Mouse (Mus musculus): Measurements from ENCODE around the gene Osbp. TPM values are rescaled to one million over a fixed set of nuclear protein-coding genes. Genes with fewer than 3 reads are reported as not detected.

The Osbp gene
- polyA plus RNA-seq, 1 experiment from 2014 or later, result 5.8 TPM

DNA sequence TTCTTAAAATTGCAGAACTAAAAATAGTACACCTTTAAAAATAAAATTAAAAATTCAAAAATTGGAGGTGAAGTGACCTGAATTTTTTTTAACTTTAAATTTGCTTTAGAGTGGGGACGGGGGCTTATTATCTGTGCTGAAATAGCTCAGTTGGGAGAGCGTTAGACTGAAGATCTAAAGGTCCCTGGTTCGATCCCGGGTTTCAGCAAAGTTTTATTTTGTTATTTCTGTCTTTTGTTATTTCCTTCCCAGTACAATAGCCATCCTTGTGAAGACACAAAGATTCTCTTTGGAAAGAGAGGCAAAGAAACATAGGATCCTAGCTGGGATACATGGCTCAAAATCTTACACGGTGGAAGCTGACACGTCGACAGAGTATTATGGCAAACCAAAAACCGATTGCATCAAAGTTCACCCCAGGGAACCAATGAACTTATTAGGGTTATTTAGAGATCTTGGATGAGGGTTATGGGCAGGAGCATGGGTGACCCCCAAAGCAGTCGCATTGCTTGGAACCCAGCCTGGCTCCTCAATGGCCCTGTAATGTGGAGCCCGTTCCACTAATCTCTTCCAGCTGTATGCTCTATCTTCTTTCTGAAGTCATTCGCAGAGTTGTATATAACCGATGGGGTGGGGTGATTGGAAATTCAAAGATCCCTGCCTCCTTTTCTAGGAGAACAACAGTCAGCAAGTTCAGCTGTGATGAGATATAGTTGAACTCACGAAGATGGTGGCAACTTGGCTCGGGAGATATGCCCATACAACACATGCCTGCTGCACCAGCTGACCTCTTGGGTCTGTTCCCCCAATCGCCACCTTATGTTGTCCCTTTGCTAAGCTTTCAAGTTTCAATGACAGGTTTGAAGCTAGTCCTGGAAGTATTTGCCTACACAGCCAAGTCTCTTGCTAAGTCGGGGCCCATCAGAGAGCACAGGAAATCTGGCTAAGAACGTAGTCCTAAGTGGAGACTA, 43.0 kb downstream of the Osbp start:
- no peaks in the 10 kb centered on the region for H3K9me3 ChIP-seq
- 18% methylated on average over 17 of the region's 17 CpGs for WGBS
- peak overlapping the region; percentile 68 for H3K4me3 ChIP-seq

DNA sequence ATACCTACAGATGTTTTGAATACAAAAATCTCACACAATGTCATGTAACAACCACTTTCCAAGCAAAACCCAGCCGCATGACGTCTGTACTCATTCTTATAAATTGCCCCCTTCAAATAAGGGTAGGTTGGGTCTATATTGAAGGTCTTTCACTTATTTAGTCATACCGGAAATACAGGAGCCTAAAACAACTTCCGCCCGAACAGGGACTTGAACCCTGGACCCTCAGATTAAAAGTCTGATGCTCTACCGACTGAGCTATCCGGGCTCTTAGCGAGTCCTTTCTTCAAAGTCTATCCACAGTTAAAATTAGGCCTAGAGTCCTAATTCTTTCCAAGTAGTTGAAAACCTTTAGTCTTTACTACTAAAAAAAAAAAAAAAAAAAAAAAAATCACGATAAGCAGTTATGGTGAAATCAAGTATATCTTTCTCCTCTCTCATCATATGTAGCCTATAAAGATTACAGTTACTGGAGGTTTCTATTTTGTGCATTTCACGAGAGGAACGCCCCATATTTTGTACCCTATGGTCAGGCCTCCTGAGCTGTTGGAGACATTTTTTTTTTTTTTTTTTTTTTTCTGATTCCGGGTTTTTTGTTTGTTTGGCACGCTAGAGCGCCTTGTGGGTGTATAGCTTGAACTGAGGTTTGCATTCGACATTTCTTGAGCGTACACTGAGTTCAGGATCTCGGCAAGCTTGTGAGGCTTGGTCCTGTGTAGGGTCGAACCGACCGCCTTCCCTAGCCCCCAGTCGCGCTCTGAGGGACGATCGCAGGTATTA, 44.0 kb downstream of the Osbp start:
- under 1% methylated on average over 24 of the region's 24 CpGs for WGBS
- peak; percentile 87 for DNase-seq (ENCODE audit: low spot score)
- Histone ChIP-seq H3K4me1 (peaks cover 17% of the 10 kb centered on the region), H3K36me3 (no peaks in the 10 kb centered on the region), H3K9me3 (no peaks in the 10 kb centered on the region), H3K4me3 (peak overlapping the region; percentile 71), H3K27ac (peak overlapping the region; percentile 87), H3K27me3 (ENCODE audit: insufficient read depth, poor library complexity, severe bottlenecking) (no peaks in the 10 kb centered on the region)

More for the DNA sequence above, 43.0 kb downstream of the Osbp start:
- H3K36me3 ChIP-seq, result no peaks in the 10 kb centered on the region
- no peaks in the 10 kb centered on the region for H3K27me3 ChIP-seq (ENCODE audit: insufficient read depth, poor library complexity, severe bottlenecking)
- DNase-seq (ENCODE audit: low spot score), result no peak
- H3K27ac ChIP-seq, result no peak overlapping the region
- peaks cover 21% of the 10 kb centered on the region for H3K4me1 ChIP-seq

GRCm38 (mm10) chr19:12010281-12010771, 44.6 kb downstream of the Osbp start:
- Histone ChIP-seq H3K9me3 (no peaks in the 10 kb centered on the region), H3K4me3 (peak overlapping the region; percentile 71), H3K27ac (peak overlapping the region; percentile 87), H3K36me3 (no peaks in the 10 kb centered on the region), H3K4me1 (peaks cover 16% of the 10 kb centered on the region; the same call in 1 of the 2 replicates), H3K27me3 (ENCODE audit: insufficient read depth, poor library complexity, severe bottlenecking) (no peaks in the 10 kb centered on the region)
- peak; percentile 89 for DNase-seq (ENCODE audit: low spot score)
- under 1% methylated on average over 24 of the region's 24 CpGs for WGBS

GRCm38 (mm10) chr19:12010916-12011559, 45.3 kb downstream of the Osbp start:
- under 1% methylated on average over 26 of the region's 26 CpGs for WGBS

DNA sequence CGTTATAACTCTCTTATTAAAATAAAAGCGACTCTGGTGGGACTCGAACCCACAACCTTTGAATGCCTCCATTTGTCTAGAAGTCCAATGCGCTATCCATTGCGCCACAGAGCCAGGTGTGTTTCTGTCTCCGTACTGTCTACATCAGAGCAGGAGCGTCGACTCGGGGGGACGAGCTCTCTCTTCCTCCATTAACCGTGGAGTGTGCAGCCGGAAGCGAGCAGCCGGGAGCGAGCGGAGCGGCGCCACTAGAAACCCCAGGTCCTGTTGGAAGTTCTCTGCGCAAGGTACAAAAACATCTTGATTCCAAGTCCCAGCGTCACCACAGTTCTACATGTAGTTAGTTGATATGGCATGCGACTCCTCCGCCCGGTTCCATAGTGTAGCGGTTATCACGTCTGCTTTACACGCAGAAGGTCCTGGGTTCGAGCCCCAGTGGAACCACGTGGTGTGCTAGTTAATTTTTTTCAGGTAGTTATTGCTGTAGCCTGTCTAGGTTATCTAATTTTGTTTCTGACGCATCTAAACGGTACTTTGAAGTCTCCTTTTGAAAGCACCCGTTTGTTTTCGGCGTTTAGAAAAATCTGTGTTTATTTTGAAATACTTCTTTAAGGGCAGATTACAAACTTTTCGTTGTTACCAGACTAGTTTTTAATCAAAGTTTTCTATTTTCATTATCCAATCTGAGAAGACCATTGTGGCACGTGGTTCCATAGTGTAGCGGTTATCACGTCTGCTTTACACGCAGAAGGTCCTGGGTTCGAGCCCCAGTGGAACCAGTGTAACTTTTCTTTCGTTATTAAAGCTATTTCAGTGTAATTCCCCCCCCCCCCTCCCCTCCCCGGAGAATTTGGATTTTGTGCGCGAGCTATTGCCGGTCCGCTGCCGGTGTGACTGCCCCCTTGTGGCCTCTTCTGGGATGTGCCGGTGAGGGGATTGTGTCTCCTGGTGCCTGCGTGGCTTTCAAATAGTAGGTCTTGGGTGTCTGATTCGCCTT, 46.1 kb downstream of the Osbp start:
- peak; percentile 97 for DNase-seq (ENCODE audit: low spot score)
- Histone ChIP-seq H3K9me3 (no peaks in the 10 kb centered on the region), H3K27ac (peak overlapping the region; percentile 77; the same call in 1 of the 2 replicates), H3K27me3 (ENCODE audit: insufficient read depth, poor library complexity, severe bottlenecking) (no peaks in the 10 kb centered on the region), H3K4me3 (peak overlapping the region; percentile 71), H3K4me1 (peaks cover 16% of the 10 kb centered on the region; the same call in 1 of the 2 replicates), H3K36me3 (no peaks in the 10 kb centered on the region)
- WGBS, result under 1% methylated on average over 49 of the region's 49 CpGs

More at GRCm38 (mm10) chr19:12010916-12011559, 45.3 kb downstream of the Osbp start:
- Histone ChIP-seq H3K27me3 (ENCODE audit: insufficient read depth, poor library complexity, severe bottlenecking) (no peaks in the 10 kb centered on the region), H3K36me3 (no peaks in the 10 kb centered on the region), H3K27ac (peak overlapping the region; percentile 87), H3K4me3 (peak overlapping the region; percentile 71), H3K9me3 (no peaks in the 10 kb centered on the region), H3K4me1 (peaks cover 16% of the 10 kb centered on the region; the same call in 1 of the 2 replicates)
- peak; percentile 88 for DNase-seq (ENCODE audit: low spot score)

- DNase-seq (ENCODE audit: low spot score), result no peak
- WGBS, result 1% methylated on average over 10 of the region's 10 CpGs
- peak overlapping the region; percentile 71 for H3K4me3 ChIP-seq
- H3K9me3 ChIP-seq, result no peaks in the 10 kb centered on the region
- H3K27ac ChIP-seq, result peak overlapping the region; percentile 77; the same call in 1 of the 2 replicates
- H3K4me1 ChIP-seq, result peaks cover 10% of the 10 kb centered on the region; the same call in 1 of the 2 replicates
- H3K27me3 ChIP-seq (ENCODE audit: insufficient read depth, poor library complexity, severe bottlenecking), result no peaks in the 10 kb centered on the region
- H3K36me3 ChIP-seq, result no peaks in the 10 kb centered on the region
These were observed 46.9 kb downstream of the Osbp start for GRCm38 (mm10) chr19:12012615-12013014.

GRCm38 (mm10) chr19:12013228-12013627, 47.5 kb downstream of the Osbp start:
- no peaks in the 10 kb centered on the region for H3K9me3 ChIP-seq
- peak overlapping the region; percentile 71 for H3K4me3 ChIP-seq
- DNase-seq (ENCODE audit: low spot score), result peak; percentile 87
- peak overlapping the region; percentile 77 for H3K27ac ChIP-seq
- H3K27me3 ChIP-seq (ENCODE audit: insufficient read depth, poor library complexity, severe bottlenecking), result no peaks in the 10 kb centered on the region
- WGBS, result 1% methylated on average over 12 of the region's 12 CpGs
- 0 out of 2 replicates have a peak, but pooled peaks cover 6% of the 10 kb centered on the region for H3K4me1 ChIP-seq
- no peaks in the 10 kb centered on the region for H3K36me3 ChIP-seq

GRCm38 (mm10) chr19:12015708-12016107, 50.0 kb downstream of the Osbp start:
- no peak overlapping the region for H3K4me3 ChIP-seq
- H3K36me3 ChIP-seq, result no peaks in the 10 kb centered on the region
- no peaks in the 10 kb centered on the region for H3K9me3 ChIP-seq
- no peak for DNase-seq (ENCODE audit: low spot score)
- 66% methylated on average over 8 of the region's 8 CpGs for WGBS
- no peak overlapping the region for H3K27ac ChIP-seq
- no peaks in the 10 kb centered on the region for H3K27me3 ChIP-seq (ENCODE audit: insufficient read depth, poor library complexity, severe bottlenecking)
- no peaks in the 10 kb centered on the region for H3K4me1 ChIP-seq

GRCm38 (mm10) chr19:12016192-12016591, 50.5 kb downstream of the Osbp start:
- WGBS, result 95% methylated on average over 4 of the region's 4 CpGs
- no peak overlapping the region for H3K27ac ChIP-seq
- H3K9me3 ChIP-seq, result no peaks in the 10 kb centered on the region
- no peaks in the 10 kb centered on the region for H3K36me3 ChIP-seq
- no peak overlapping the region for H3K4me3 ChIP-seq
- no peaks in the 10 kb centered on the region for H3K4me1 ChIP-seq
- DNase-seq (ENCODE audit: low spot score), result no peak
- no peaks in the 10 kb centered on the region for H3K27me3 ChIP-seq (ENCODE audit: insufficient read depth, poor library complexity, severe bottlenecking)

DNA sequence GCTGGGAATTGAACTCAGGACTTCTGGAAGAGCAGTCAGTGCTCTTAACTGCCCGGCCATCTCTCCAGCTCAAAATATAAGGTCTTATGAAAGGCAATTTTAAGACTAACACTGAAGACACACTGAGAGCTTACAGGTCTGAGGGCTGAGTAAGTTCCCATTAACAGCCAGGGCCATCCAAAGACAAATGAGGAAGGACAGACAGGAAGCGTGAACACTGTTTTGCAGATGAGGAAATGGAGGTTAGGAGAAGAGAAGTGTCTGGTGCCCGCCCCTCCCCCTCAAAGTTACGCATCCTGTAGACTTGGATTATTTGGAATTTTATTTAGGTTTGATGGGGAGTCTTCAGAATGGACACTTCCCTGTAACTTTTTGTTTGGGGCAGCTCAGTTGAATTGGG, 58.4 kb downstream of the Osbp start:
- DNase-seq (ENCODE audit: low spot score), result no peak
- no peak overlapping the region for H3K4me3 ChIP-seq
- WGBS, result 80% methylated on average over 4 of the region's 4 CpGs
- H3K27me3 ChIP-seq (ENCODE audit: insufficient read depth, poor library complexity, severe bottlenecking), result no peaks in the 10 kb centered on the region
- H3K27ac ChIP-seq, result no peak overlapping the region
- H3K9me3 ChIP-seq, result no peaks in the 10 kb centered on the region
- H3K36me3 ChIP-seq, result no peaks in the 10 kb centered on the region
- no peaks in the 10 kb centered on the region for H3K4me1 ChIP-seq

GRCm38 (mm10) chr19:12025333-12025732, 59.6 kb downstream of the Osbp start:
- DNase-seq (ENCODE audit: low spot score), result no peak
- no peaks in the 10 kb centered on the region for H3K4me1 ChIP-seq
- H3K4me3 ChIP-seq, result no peak overlapping the region
- H3K27ac ChIP-seq, result no peak overlapping the region
- H3K27me3 ChIP-seq (ENCODE audit: insufficient read depth, poor library complexity, severe bottlenecking), result no peaks in the 10 kb centered on the region
- no peaks in the 10 kb centered on the region for H3K36me3 ChIP-seq
- H3K9me3 ChIP-seq, result no peaks in the 10 kb centered on the region
- 72% methylated on average over 3 of the region's 3 CpGs for WGBS

All from heart, embryonic 10.5 days (tissue).